Mouse (Mus musculus) kidney, postnatal 0 days (tissue): ENCODE results near the gene Cd38. TPM values are rescaled to one million over a fixed set of nuclear protein-coding genes. Genes with fewer than 3 reads are reported as not detected.

Experiments
- ATAC-seq: fragments of 200-750 bp; cut with Nextera tagmentation; replicated peaks from 2 replicates; pipeline ENCODE4 v1.8.0; 2017; ENCODE audit warnings: low read depth, moderate number of reproducible peaks, moderate TSS enrichment, moderate library complexity; ENCODE audit not compliant: low FRiP score
- DNase-seq: peaks from one replicate; pipeline ENCODE4 v3.0.0-alpha.2; 2016; ENCODE audit warnings: low spot score
- H3K27ac ChIP-seq: fragments of 300-500 bp; sonication (generic); 2 replicates; pipeline ENCODE4 v1.5.1; 2014; ENCODE audit warnings: mild to moderate bottlenecking
- H3K27me3 ChIP-seq: fragments of 300-500 bp; sonication (generic); 2 replicates; pipeline ENCODE4 v1.6.1; 2014; ENCODE audit warnings: low read length, mixed read lengths; ENCODE audit not compliant: insufficient read depth
- H3K36me3 ChIP-seq: fragments of 300-500 bp; sonication (generic); 2 replicates; pipeline ENCODE4 v1.6.1; 2014; ENCODE audit warnings: low read length, mixed read lengths; ENCODE audit not compliant: insufficient read depth
- H3K4me1 ChIP-seq: fragments of 300-500 bp; sonication (generic); replicated peaks from 2 replicates; pipeline ENCODE4 v1.6.1; 2014; ENCODE audit warnings: antibody characterized with exemption, low read length, mixed read lengths; ENCODE audit not compliant: insufficient read depth
- H3K4me2 ChIP-seq: fragments of 300-500 bp; sonication (generic); 2 replicates; pipeline ENCODE4 v1.6.1; 2014; ENCODE audit warnings: mild to moderate bottlenecking, low read length, moderate library complexity, mixed read lengths
- H3K4me3 ChIP-seq: fragments of 300-500 bp; sonication (generic); replicated peaks from 2 replicates; pipeline ENCODE4 v1.5.1; 2014; ENCODE audit warnings: low read depth, low read length
- H3K9ac ChIP-seq: fragments of 300-500 bp; sonication (generic); 2 replicates; pipeline ENCODE4 v1.6.1; 2014; ENCODE audit warnings: low read depth, low read length
- H3K9me3 ChIP-seq: fragments of 300-500 bp; sonication (generic); replicated peaks from 2 replicates; pipeline ENCODE4 v1.6.1; 2016; ENCODE audit warnings: low read length, inconsistent platforms, mixed read lengths
- CTCF ChIP-seq: IDR thresholded peaks from 2 replicates; pipeline ENCODE4 v1.5.1; 2016; ENCODE audit warnings: antibody characterized with exemption, low read depth, mild to moderate bottlenecking, moderate library complexity
- WGBS: fragments of 180-500 bp; shearing (Covaris S2); extraction: QIAGEN DNeasy Blood & Tissue Kit; methylation state at CpG from one replicate; pipeline ENCODE4 v1.1.7; 2014; 5-methylcytosine and 5-hydroxymethylcytosine counted together
- polyA plus RNA-seq: library from polyadenylated mRNA; unstranded; fragments of >200 nt; fragmentation: Nextera tagmentation; extraction: Ambion mirVana; gene quantifications from 2 replicates; pipeline ENCODE4 v1.2.1, GENCODE M21; 2015

Cd38 gene
- polyA plus RNA-seq, 1 experiment from 2014 or later, result 26.9 TPM

- 79% methylated on average over 4 of the region's 4 CpGs for WGBS
- no peak overlapping the region for H3K27ac ChIP-seq
- ATAC-seq (no peak), DNase-seq (no peak)
- no peaks in the 10 kb centered on the region for H3K9me3 ChIP-seq
- no peaks in the 10 kb centered on the region for H3K27me3 ChIP-seq
- H3K9ac ChIP-seq, result no peak overlapping the region
- H3K4me1 ChIP-seq, result no peaks in the 10 kb centered on the region
- no peak overlapping the region for H3K4me3 ChIP-seq
- H3K36me3 ChIP-seq, result no peaks in the 10 kb centered on the region
- H3K4me2 ChIP-seq, result no peak overlapping the region
- TF ChIP-seq CTCF, result no peak
Measured at GRCm38 (mm10) chr5:43915261-43915886, 47.0 kb downstream of the Cd38 start.

GRCm38 (mm10) chr5:43921877-43922276 lies 53.5 kb downstream of the Cd38 start:
- Histone ChIP-seq H3K27me3 (no peaks in the 10 kb centered on the region), H3K4me3 (no peak overlapping the region), H3K4me1 (no peaks in the 10 kb centered on the region), H3K27ac (no peak overlapping the region), H3K36me3 (no peaks in the 10 kb centered on the region), H3K9ac (no peak overlapping the region), H3K9me3 (no peaks in the 10 kb centered on the region), H3K4me2 (no peak overlapping the region)
- no peak for TF ChIP-seq CTCF
- no peak for DNase-seq
- 91% methylated on average over 11 of the region's 11 CpGs for WGBS
- ATAC-seq, result no peak

- no peak overlapping the region for H3K9ac ChIP-seq
- H3K36me3 ChIP-seq, result no peaks in the 10 kb centered on the region
- no peak overlapping the region for H3K27ac ChIP-seq
- ATAC-seq (no peak), DNase-seq (peak; percentile 69)
- WGBS, result 37% methylated on average over 4 of the region's 4 CpGs
- no peak overlapping the region for H3K4me3 ChIP-seq
- no peaks in the 10 kb centered on the region for H3K9me3 ChIP-seq
- no peaks in the 10 kb centered on the region for H3K4me1 ChIP-seq
- H3K4me2 ChIP-seq, result no peak overlapping the region
- TF ChIP-seq CTCF, result peak; percentile 89
- no peaks in the 10 kb centered on the region for H3K27me3 ChIP-seq
Measured at GRCm38 (mm10) chr5:43923933-43924332, 55.6 kb downstream of the Cd38 start.

- Histone ChIP-seq H3K4me2 (no peak overlapping the region), H3K27me3 (no peaks in the 10 kb centered on the region), H3K9ac (no peak overlapping the region), H3K36me3 (no peaks in the 10 kb centered on the region), H3K9me3 (no peaks in the 10 kb centered on the region), H3K4me3 (no peak overlapping the region), H3K4me1 (no peaks in the 10 kb centered on the region), H3K27ac (no peak overlapping the region)
- ATAC-seq (no peak), DNase-seq (no peak)
- TF ChIP-seq CTCF, result no peak
Measured at GRCm38 (mm10) chr5:43927729-43928128, 59.4 kb downstream of the Cd38 start.

GRCm38 (mm10) chr5:43933269-43933668 lies 64.9 kb downstream of the Cd38 start:
- H3K9ac ChIP-seq, result no peak overlapping the region
- no peak overlapping the region for H3K4me2 ChIP-seq
- H3K9me3 ChIP-seq, result no peaks in the 10 kb centered on the region
- no peaks in the 10 kb centered on the region for H3K27me3 ChIP-seq
- no peak for TF ChIP-seq CTCF
- DNase-seq (no peak), ATAC-seq (no peak; the same call in 1 of the 2 replicates)
- peak overlapping the region; percentile 8; the same call in 1 of the 2 replicates for H3K27ac ChIP-seq
- 40% methylated on average over 2 of the region's 2 CpGs for WGBS
- H3K4me1 ChIP-seq, result no peaks in the 10 kb centered on the region
- no peak overlapping the region for H3K4me3 ChIP-seq
- H3K36me3 ChIP-seq, result no peaks in the 10 kb centered on the region

GRCm38 (mm10) chr5:43947330-43947977 lies 79.1 kb downstream of the Cd38 start:
- no peak for TF ChIP-seq CTCF
- 12% methylated on average over 9 of the region's 9 CpGs for WGBS
- no peaks in the 10 kb centered on the region for H3K27me3 ChIP-seq
- H3K36me3 ChIP-seq, result no peaks in the 10 kb centered on the region
- ATAC-seq (peak; percentile 50; the same call in 1 of the 2 replicates), DNase-seq (peak; percentile 55)
- peak overlapping the region; percentile 19; the same call in 1 of the 2 replicates for H3K4me3 ChIP-seq
- no peak overlapping the region for H3K9ac ChIP-seq
- H3K9me3 ChIP-seq, result no peaks in the 10 kb centered on the region
- H3K4me2 ChIP-seq, result peak overlapping the region; percentile 54
- H3K27ac ChIP-seq, result peak overlapping the region; percentile 86
- H3K4me1 ChIP-seq, result peaks cover 16% of the 10 kb centered on the region
